Mouse (Mus musculus) urinary bladder, adult 18-20 months (tissue): ENCODE data around the gene Atl1.

Experiments used
- DNase-seq, 2 experiments: peaks; one replicate each; pipeline ENCODE4 v3.0.0; 2022; ENCODE audit warnings: low spot score in 2 of 2, mixed read lengths in 2 of 2

The Atl1 gene

GRCm38 (mm10) chr12:69941655-69942329 is 49.4 kb downstream of the Atl1 start:
- no peak for DNase-seq

GRCm38 (mm10) chr12:69945861-69946260 is 53.4 kb downstream of the Atl1 start:
- no peak for DNase-seq

GRCm38 (mm10) chr12:69947502-69947901 is 55.1 kb downstream of the Atl1 start:
- no peak for DNase-seq

GRCm38 (mm10) chr12:69957378-69957777 is 65.0 kb downstream of the Atl1 start:
- DNase-seq = no peak

- peak; percentile 32 to 55 for DNase-seq
These were observed 70.1 kb downstream of the Atl1 start for GRCm38 (mm10) chr12:69962468-69962867.

GRCm38 (mm10) chr12:69963141-69963540 is 70.7 kb downstream of the Atl1 start:
- DNase-seq = no peak

- DNase-seq = no peak
These were observed 73.2 kb downstream of the Atl1 start for GRCm38 (mm10) chr12:69965644-69966043.

- no peak for DNase-seq
These were observed 73.7 kb downstream of the Atl1 start for GRCm38 (mm10) chr12:69966071-69966470.

- DNase-seq = no peak
These were observed 74.7 kb downstream of the Atl1 start for GRCm38 (mm10) chr12:69967112-69967511.

- DNase-seq = no peak
These were observed 75.7 kb downstream of the Atl1 start for GRCm38 (mm10) chr12:69968154-69968553.

GRCm38 (mm10) chr12:69973666-69974065 is 81.3 kb downstream of the Atl1 start:
- DNase-seq = no peak

GRCm38 (mm10) chr12:69976688-69977087 is 84.3 kb downstream of the Atl1 start:
- no peak for DNase-seq

GRCm38 (mm10) chr12:69977376-69977998 is 85.1 kb downstream of the Atl1 start:
- DNase-seq = no peak

GRCm38 (mm10) chr12:69982874-69983273 is 90.5 kb downstream of the Atl1 start:
- DNase-seq = no peak

- DNase-seq = no peak
These were observed 93.1 kb downstream of the Atl1 start for GRCm38 (mm10) chr12:69985546-69985945.

GRCm38 (mm10) chr12:69986241-69986762 is 93.9 kb downstream of the Atl1 start:
- DNase-seq = peak in 1 of 2 experiments; percentile 8

GRCm38 (mm10) chr12:69986786-69987497 is 94.5 kb downstream of the Atl1 start, which contains the start of gene Sav1:
Gene Sav1 (minus strand): TSS chr12:69987002.
- peak; percentile 84 to 87 for DNase-seq

- DNase-seq = no peak
These were observed 103.0 kb downstream of the Atl1 start for GRCm38 (mm10) chr12:69995382-69995781.

- DNase-seq = peak in 1 of 2 experiments; percentile 36
These were observed 106.0 kb downstream of the Atl1 start for GRCm38 (mm10) chr12:69998186-69998983.

- no peak for DNase-seq
These were observed 112.7 kb downstream of the Atl1 start for GRCm38 (mm10) chr12:70005103-70005502.

- no peak for DNase-seq
These were observed 117.9 kb downstream of the Atl1 start for GRCm38 (mm10) chr12:70010356-70010755.

- DNase-seq = no peak
These were observed 119.3 kb downstream of the Atl1 start for GRCm38 (mm10) chr12:70011681-70012080.
